Mouse (Mus musculus) T-cell, adult 2 months (primary cell): Measurements from ENCODE around the gene Usp4.

Experiments used
- DNase-seq: peaks from one replicate; pipeline ENCODE4 v3.0.0; 2022; ENCODE audit warnings: low spot score

Usp4 gene

DNA sequence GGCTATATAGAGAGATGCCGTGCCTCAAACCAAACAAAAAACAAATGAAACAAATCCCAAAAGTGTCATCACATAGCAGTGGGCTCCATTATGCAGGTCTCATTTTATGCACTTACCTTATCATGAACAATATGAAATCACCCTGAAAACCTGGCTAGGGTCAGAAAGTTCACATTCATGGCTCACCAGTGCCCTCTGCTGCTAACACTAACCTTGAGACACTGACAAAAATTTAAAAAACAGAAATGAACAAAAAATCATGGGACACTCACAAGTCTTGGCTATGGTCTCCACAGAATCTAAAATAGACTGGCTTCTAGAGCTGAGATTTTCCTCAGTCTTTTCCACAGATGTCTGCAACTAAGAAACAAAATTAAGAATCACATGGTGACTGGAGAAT lies 64.6 kb downstream of the Usp4 start:
- DNase-seq = no peak

DNA sequence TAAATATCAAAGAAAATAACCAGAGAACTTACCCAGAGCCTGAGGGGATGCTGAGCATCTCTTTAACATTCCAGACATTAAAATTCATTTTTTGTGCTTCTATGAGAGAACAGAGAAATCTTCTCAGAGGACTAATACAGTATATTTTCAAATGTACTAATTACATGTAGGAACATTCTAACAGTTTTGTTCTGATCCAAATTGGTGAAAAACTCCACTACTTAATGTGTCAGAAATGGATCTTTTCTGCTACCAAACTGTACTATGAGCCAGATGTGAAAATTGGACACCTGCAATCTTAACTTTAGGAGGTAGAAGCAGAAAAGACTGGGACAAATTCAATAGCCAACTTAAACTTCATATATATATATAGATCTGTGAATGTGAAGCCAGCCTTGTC lies 80.7 kb downstream of the Usp4 start, which contains the start of gene Ccdc36:
Gene Ccdc36 (minus strand): TSS at position 101 of the 400 bp plus-strand sequence.
- no peak for DNase-seq

DNA sequence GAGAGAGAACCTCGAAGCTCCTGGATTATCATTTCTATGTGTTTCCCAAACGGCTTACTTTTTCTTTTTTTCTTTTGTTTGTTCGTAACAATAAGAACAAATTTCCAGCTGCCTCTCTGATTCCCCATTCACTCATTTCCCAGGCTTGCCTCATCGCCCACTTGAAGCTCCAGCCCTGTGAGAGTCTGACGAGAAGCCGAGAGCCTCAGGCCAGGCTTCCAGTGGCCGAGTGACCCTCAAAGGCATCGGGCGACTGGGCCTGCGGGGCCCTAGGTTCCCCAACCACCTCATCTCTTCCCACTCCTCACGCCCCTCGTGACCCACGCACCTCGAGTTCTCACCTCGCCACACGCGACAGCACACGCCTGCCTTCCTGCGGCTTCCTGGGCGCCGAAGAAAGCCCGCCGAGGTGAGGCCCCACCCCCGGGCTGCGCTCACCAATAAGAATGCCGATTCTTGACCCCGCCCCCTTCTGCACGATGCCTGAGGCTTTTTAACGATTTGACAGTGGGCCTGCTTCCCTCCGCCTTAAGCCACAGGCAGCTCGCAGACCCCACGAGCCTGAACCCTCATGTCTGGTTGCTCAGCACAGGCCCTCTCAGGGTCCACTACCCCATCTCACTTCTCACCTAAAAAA lies 83.9 kb downstream of the Usp4 start:
- no peak for DNase-seq

DNA sequence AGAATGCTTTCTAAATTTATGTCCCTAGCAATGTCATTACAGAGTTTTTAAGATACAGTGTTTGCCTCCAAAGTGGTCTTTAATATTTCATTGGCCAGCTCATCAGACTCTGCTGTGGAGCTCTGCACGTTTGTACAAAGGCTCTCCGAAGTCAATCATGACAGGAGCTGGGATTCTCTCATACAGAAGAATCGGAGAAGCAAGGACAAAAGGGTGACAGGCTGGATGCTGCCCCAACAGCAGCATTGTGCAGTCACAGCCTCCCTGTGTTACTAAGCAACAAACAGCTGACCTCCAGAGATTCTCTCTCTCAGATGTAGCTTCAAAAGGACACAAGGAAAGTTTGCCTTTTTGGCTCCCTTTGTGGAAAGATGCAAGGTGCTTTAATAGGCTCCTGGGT lies 88.5 kb downstream of the Usp4 start, which contains the start of gene BC048562:
Gene BC048562 (plus strand): TSS at position 301 of the 400 bp plus-strand sequence.
- DNase-seq = no peak

DNA sequence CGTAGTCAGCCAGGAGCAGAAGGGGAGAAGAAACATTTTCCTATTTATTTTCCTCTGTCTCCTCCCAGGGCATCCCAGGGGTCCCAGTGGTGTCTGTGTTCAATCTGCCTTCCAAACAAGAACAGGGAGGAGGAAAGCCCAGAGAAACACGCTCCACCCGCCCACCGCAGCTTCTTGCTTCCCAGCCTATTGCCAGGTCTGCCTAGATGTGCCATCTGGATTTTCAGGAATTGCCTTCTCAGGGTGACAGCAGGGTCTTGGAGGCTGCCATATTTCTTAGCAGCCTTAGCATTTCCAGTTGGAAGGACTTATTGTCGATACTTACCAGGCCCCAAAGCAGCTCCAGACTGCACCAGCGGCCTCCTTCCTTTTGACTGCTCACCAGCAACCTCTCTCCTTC lies 91.5 kb downstream of the Usp4 start:
- DNase-seq = no peak

DNA sequence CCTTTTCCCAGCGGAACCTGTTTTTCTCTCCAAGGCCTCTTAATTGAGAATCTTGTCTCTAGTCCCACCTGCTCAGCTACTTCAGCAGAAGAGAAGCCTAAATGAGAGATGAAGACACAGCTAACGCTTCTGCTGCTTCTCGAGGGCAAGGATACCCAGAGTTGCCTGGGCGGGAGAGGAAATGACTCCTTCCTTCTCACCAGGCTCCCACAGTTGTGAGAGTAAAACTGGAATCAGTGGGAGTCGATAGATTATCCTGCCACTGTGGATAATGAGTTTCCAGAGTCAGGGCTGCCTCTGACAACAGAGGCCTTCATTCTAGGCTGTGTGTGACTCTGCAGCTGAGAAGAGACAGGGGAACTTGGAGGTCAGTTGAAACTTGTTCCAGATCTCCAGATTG lies 92.8 kb downstream of the Usp4 start:
- no peak for DNase-seq

DNA sequence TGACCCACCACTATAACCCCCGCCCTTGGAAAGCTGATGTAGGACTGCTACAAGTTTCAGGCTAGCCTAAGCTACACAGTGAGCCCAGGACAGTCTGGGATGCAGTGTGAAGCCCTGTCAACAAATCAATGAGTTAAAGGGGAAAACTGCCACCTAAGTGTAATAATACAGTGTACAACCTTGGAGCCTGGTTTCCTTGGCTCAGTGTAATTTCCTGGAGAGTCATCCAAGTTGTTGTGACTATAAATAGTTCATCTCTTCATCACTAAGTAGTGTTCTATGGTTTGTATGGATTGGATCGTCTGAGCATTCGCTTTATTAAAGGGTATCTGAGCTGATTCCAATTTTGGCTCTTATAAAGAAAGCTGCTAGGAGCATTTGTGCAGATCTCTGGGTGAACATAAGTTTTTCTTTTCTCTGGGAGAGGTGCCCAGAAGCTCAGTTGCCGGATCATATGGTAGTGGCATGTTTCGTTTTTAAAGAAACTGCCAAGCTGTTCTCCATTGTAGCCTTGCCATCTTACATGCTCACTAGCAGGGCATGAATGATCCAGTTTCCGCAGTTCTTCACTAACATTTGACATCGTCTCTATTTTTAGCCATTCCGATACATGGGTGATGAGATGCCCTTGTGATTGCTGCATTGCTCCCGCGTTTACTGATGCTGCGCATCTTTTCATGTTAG lies 93.7 kb downstream of the Usp4 start:
- DNase-seq = no peak
